Mouse (Mus musculus): ENCODE results near the gene Noxo1. TPM values are rescaled to one million over a fixed set of nuclear protein-coding genes. Genes with fewer than 3 reads are reported as not detected.

The Noxo1 gene
- polyA plus RNA-seq, 1 experiment: 7.6 TPM

DNA sequence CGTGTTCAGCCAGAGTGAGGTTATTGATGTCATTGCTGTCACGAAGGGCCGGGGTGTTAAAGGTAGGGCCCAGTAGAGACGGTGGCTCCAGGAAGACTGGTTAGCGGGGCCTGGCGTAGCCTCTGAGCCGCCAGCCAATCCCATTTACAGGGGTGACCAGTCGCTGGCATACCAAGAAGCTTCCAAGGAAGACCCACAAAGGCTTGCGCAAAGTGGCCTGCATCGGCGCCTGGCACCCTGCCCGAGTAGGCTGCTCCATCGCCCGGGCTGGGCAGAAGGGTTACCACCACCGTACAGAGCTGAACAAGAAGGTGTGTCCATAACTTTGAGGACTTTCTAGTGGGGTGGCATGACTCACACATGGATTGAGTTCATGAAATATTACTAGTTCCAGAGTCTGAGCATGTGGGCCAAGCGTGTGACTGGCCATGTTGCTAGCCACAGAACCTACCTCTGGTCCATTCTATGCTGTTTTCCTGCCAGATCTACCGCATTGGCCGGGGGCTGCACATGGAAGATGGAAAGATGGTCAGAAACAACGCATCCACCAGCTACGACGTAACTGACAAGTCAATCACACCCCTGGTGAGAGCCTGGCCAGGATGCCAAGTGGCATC, 37.5 kb downstream of the Noxo1 start:
- no peak for DNase-seq (ENCODE audit: low read depth)
- TF ChIP-seq CTCF (IDR thresholded peaks at IDR 0.05; ENCODE audit: borderline replicate concordance, extremely low read depth, insufficient read depth, insufficient read length): no peak
- no peak for TF ChIP-seq POLR2A (IDR thresholded peaks at IDR 0.05; ENCODE audit: borderline replicate concordance, extremely low read depth, insufficient read depth, insufficient read length, poor library complexity, severe bottlenecking)

GRCm38 (mm10) chr17:24734513-24734912, 38.5 kb downstream of the Noxo1 start:
- DNase-seq (ENCODE audit: low read depth): no peak
- no peak for TF ChIP-seq CTCF (IDR thresholded peaks at IDR 0.05; ENCODE audit: borderline replicate concordance, extremely low read depth, insufficient read depth, insufficient read length)
- no peak for TF ChIP-seq POLR2A (IDR thresholded peaks at IDR 0.05; ENCODE audit: borderline replicate concordance, extremely low read depth, insufficient read depth, insufficient read length, poor library complexity, severe bottlenecking)

GRCm38 (mm10) chr17:24735446-24735845, 39.4 kb downstream of the Noxo1 start:
- no peak for TF ChIP-seq CTCF (IDR thresholded peaks at IDR 0.05; ENCODE audit: borderline replicate concordance, extremely low read depth, insufficient read depth, insufficient read length)
- TF ChIP-seq POLR2A (IDR thresholded peaks at IDR 0.05; ENCODE audit: borderline replicate concordance, extremely low read depth, insufficient read depth, insufficient read length, poor library complexity, severe bottlenecking): no peak
- DNase-seq (ENCODE audit: low read depth): no peak

GRCm38 (mm10) chr17:24736330-24737051, 40.5 kb downstream of the Noxo1 start, which contains the start of gene Msrb1:
Gene Msrb1, plus strand, starts transcription at chr17:24736642.
- DNase-seq (ENCODE audit: low read depth): peak; percentile 98
- TF ChIP-seq CTCF (IDR thresholded peaks at IDR 0.05; ENCODE audit: borderline replicate concordance, extremely low read depth, insufficient read depth, insufficient read length) (no peak), POLR2A (IDR thresholded peaks at IDR 0.05; ENCODE audit: borderline replicate concordance, extremely low read depth, insufficient read depth, insufficient read length, poor library complexity, severe bottlenecking) (peak; percentile 25; the same call in 1 of the 2 replicates)

DNA sequence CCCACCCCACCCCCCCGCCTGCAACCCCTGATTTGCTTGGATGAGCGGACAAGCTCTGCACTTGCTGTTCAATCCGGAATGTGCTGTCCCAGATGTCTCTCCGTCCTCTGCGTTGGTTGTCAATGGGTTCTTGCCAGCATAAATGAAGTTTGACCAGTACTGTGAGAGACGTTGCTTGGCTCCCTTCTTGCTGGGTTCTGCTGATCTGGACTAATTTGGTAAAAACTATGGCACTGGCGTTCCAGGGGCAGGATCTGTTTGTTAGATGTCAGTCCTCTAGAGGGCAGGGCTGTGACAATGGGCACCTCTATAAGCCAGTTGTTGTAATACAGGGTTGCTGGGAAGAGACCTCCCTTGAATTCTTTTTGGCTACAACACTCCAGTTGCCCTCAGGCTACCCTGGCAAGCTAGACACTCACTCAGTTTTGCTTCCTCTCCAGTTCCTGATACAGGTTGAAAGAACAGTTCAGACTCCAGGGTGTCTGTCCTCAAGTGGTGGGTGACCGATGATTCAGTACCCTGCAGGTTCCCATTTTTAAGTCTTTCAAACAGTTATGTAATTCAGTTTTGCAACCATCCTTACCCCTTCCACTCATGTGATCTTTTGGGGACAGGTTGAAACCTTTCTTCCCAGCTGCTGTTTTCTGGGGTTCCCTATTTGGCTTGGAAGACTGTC, 41.2 kb downstream of the Noxo1 start:
- no peak for TF ChIP-seq CTCF (IDR thresholded peaks at IDR 0.05; ENCODE audit: borderline replicate concordance, extremely low read depth, insufficient read depth, insufficient read length)
- TF ChIP-seq POLR2A (IDR thresholded peaks at IDR 0.05; ENCODE audit: borderline replicate concordance, extremely low read depth, insufficient read depth, insufficient read length, poor library complexity, severe bottlenecking): no peak
- DNase-seq (ENCODE audit: low read depth): no peak

DNA sequence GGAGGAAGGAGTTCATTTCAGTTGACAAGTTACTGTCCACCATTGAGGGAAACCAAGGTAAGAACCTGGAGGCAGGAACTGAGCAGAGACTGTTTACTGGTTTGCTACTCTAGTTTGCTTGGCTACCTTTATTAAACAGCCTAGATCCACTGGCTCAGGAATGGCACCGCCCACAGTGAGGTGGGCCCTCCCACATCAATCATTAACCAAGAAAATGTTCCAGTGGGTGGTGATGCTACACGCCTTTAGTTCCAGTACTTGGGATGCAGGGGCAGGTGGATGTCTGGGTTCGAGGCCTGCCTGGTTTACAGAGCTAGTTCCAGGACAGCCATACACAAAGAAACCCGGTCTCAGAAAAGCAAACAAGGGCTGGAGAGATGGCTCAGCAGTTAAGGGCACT, 42.2 kb downstream of the Noxo1 start:
- no peak for DNase-seq (ENCODE audit: low read depth)
- TF ChIP-seq CTCF (IDR thresholded peaks at IDR 0.05; ENCODE audit: borderline replicate concordance, extremely low read depth, insufficient read depth, insufficient read length) (no peak), POLR2A (IDR thresholded peaks at IDR 0.05; ENCODE audit: borderline replicate concordance, extremely low read depth, insufficient read depth, insufficient read length, poor library complexity, severe bottlenecking) (no peak)

- TF ChIP-seq POLR2A (IDR thresholded peaks at IDR 0.05; ENCODE audit: borderline replicate concordance, extremely low read depth, insufficient read depth, insufficient read length, poor library complexity, severe bottlenecking) (no peak), CTCF (IDR thresholded peaks at IDR 0.05; ENCODE audit: borderline replicate concordance, extremely low read depth, insufficient read depth, insufficient read length) (no peak)
Measured at GRCm38 (mm10) chr17:24739926-24740325, 43.9 kb downstream of the Noxo1 start.

GRCm38 (mm10) chr17:24742307-24742706, 46.3 kb downstream of the Noxo1 start:
- no peak for DNase-seq (ENCODE audit: low read depth)
- TF ChIP-seq CTCF (IDR thresholded peaks at IDR 0.05; ENCODE audit: borderline replicate concordance, extremely low read depth, insufficient read depth, insufficient read length) (no peak), POLR2A (IDR thresholded peaks at IDR 0.05; ENCODE audit: borderline replicate concordance, extremely low read depth, insufficient read depth, insufficient read length, poor library complexity, severe bottlenecking) (no peak)

More at GRCm38 (mm10) chr17:24739926-24740325, 43.9 kb downstream of the Noxo1 start:
- DNase-seq (ENCODE audit: low read depth): no peak

DNA sequence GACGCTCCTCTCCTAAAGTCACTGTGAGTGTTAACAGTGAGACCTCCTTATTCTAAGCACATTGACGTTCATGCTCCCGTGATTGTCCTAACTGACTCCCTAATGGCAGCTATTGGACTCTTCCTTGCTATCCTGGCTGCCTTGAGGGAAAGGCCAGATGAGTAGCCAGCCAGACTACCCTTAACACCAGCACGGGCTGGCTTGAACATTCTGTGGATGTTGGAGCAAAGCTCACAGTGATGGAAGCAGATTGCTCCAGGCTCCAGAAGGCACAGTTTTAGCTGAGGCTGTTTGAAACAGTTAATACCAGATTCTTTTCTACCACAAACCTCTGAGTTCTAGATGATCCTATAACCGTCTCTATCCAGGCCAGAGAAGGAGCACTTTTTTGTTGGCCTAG, 47.9 kb downstream of the Noxo1 start:
- TF ChIP-seq CTCF (IDR thresholded peaks at IDR 0.05; ENCODE audit: borderline replicate concordance, extremely low read depth, insufficient read depth, insufficient read length) (no peak), POLR2A (IDR thresholded peaks at IDR 0.05; ENCODE audit: borderline replicate concordance, extremely low read depth, insufficient read depth, insufficient read length, poor library complexity, severe bottlenecking) (no peak)
- no peak for DNase-seq (ENCODE audit: low read depth)

DNA sequence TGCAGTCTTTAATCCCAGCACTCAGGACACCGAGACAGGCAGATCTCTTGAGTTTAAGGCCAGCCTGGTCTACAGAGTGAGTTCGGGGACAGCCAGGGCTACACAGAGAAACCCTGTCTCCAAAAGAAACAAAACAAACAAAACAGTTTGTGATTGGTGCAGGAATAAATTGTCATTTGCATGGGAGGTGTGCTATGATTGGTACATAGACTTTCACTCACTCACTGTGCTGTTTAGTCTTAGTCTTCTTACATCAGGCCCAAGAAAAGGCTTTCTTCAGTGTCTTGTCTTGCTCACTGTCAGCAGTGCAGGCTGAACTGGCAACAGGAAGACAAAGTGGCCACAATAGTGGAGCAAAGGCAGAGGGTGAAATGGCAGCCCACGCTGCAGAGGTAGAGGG, 48.3 kb downstream of the Noxo1 start:
- TF ChIP-seq CTCF (IDR thresholded peaks at IDR 0.05; ENCODE audit: borderline replicate concordance, extremely low read depth, insufficient read depth, insufficient read length) (no peak), POLR2A (IDR thresholded peaks at IDR 0.05; ENCODE audit: borderline replicate concordance, extremely low read depth, insufficient read depth, insufficient read length, poor library complexity, severe bottlenecking) (no peak)
- no peak for DNase-seq (ENCODE audit: low read depth)
